Mouse (Mus musculus): ENCODE results near the gene Lmo7.

Lmo7 gene

DNA sequence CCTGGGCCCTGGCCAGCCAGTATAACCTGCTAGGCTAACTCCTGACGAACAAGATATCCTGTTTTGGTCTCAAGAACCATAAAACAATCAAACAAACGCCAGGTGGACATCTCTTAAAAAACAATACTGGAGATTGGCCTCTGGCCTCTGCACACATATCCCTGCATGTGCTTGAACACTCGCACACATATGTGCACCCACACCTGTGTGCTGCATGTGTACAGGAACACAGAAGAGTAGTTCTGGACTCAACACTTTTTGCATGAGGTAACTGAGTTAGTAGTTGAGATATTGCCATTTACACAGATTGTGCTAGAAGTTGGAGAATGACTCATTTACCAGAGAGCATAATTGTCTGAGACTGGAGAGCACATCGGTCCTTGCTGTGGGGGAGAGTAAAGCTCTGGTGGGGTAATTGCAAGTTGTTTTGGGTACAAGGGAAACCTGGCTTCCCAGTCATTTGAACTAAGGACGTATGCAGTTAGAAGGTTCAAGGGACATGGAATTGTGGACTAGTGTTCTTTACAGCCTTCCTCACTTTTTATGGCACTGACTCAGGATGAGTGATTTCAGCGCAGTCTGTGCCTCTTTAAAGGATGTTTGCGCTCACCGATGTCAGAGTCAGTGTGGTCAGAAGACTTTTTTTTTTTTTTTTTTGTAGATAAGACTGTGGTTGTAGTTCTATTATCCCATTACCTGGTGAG, 148.7 kb downstream of the Lmo7 start:
- no peak for DNase-seq (ENCODE audit: low spot score in 2 of 2)

DNA sequence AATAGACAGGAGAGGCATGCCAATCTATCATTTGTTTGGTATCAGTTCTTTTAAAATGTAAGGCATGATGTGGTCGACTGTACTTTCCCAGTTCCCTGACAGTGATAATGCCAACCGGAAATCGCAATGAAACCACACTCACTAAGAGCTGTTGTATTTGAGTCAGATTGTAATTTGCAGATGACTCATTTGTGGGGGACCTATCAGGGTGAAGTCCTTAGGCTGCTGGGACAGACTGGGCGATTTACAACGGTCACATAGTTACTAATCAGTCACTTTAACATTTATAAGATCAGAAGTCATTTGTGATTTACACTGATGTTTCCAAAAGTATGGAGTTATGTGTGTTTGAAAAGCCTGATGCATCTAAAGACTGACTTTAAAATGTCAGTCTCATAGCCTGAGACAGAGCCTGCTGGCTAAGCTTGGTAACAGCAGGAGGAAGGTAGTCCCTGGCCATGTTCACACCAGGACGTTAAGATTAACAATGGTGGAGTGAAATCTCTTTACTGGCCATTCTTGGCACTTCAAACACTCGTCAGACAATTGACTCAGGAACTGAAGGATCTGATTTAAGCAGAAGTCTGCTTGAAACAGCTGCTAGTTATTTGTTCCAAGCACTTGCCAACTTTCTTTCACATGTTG, 149.4 kb downstream of the Lmo7 start:
- no peak for DNase-seq (ENCODE audit: low spot score in 2 of 2)

DNA sequence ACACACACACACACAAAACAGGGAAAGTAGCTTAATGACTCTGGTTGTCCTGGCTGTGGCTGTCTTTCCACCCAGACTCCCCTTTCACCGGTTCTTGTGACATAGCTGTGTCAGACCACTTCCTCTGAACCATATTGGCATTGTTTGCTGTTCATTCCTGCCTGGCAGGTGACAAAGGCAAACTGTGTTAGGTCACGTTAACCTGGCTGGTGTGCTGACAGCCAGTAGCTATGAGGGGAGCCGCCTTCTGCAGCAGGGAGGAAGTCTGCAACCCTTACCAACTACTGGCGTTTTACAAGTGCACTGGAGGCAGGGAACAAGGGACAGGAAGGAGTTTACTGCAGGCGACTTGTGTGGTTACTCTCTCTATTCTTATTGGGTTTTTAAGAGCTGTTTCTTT, 153.2 kb downstream of the Lmo7 start:
- peak in 1 of 2 experiments; percentile 45 for DNase-seq (ENCODE audit: low spot score in 2 of 2)

DNA sequence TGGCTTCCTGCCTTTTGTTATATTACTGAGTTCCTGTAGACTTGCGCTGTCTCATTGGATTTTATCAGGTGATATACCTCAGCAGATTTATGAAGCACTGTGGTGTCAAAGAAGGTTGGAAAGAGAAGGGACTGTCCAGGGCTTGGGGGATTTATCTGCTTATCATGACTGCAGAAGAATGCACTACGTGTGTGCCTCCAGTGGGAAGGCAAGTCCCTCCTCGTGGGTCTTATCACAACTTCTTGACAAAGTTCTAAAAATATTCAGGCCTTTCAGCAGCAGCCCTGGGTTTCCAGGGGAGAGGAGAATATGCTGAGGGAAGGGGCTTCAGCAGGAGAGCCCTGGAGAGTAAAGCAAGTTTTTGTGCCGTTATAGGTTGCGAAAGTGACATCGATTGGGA, 154.0 kb downstream of the Lmo7 start:
- no peak for DNase-seq (ENCODE audit: low spot score in 2 of 2)

DNA sequence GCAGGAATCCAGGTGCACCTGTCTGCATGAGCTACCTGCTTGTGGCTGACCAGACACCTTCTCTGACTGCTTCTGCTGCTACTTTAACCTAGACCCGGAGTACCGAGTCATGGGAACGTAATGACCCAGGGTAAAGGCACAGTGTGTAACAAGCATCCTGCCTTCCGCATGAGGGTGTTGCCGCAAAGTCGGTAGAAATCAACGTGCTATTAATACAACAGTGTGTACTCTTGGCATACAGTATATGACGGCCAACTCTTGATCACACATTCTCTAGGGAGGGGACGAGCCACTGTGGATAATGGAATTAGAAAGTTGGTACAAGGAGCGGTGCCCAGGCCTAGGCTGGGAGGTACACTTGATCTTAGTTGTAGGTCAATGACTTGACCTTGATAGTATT, 156.6 kb downstream of the Lmo7 start:
- no peak for DNase-seq (ENCODE audit: low spot score in 2 of 2)

DNA sequence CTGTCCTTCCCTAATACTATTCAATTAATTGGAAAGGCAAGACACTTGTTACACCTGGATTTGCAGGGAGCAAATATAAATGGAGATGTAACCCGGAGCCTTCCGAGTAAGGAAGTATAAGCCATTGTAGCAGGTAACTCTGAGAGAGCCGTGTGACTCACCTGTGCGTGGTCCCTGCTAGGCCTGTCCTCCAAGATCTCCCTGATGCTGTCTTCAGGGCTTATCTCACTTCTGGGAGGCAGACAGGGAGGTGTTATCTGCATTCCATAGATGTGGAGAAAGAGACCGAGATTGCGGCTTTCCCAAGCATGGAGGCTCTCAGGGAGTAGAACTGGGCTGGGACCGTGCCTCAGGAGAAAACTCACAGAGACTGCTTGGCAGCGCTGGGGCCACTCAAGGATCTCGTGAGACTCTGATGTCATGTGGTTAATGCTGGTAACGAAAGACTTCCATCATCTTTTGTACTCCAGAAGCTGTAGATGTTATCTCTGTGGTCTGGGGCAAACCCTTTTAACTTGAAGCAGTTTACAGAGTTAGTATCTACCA, 162.2 kb downstream of the Lmo7 start:
- DNase-seq (ENCODE audit: low spot score in 2 of 2) = no peak

DNA sequence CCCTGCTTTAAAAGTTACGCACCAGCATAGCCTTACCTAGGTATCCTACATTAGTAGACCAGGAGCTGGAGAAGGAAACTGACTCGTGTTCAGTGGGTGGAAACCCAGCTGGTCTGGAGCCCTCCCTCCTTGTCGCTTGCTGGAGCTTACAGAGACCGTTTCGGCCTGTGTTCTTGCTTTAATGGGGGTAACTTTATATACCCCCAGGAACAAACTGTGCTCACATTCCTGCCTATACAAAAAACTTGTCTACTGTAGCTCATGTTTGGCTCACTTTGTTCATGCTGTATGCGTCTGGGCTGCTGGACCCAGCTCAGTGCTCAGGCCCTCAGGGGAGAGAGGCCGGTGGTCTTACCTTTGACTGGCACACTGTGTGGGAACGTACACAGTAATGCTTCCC, 162.7 kb downstream of the Lmo7 start:
- DNase-seq (ENCODE audit: low spot score in 2 of 2) = no peak

DNA sequence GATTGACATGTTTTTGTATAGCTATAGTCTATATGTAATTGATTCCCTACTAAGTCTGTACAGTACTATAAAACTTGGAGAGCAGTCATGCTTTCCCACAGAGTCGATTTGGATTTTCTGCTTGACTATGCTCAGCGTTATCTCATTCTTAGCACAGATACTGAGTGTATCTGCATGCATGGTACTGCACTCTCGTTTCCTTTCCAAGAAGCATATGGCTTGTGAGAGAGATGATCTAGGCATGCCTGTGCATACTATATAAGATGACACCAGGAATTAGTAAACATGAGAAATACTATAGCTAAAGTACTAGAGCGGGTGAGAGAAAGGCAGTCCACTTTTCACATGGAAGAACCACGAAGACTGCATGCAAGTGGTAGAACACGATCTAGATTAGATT, 163.5 kb downstream of the Lmo7 start:
- no peak for DNase-seq (ENCODE audit: low spot score in 2 of 2)

DNA sequence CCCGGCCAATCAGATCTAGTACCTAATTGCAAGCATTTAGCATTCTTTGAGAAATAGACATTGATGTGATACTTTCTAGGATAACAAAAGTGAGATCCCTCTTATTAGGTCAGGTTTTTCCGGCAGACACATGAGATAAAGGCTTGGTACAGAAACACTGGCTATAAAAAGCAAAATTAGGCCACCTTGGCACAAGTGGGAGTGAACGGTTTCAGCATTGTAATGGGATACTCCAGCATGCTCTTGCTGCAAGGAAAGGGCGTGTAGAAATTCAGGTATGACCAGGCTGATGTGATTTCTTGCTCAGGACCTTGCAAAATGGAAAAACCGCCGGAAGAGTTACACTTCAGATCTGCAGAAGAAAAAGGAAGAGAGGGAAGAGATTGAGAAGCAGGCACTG, 168.5 kb downstream of the Lmo7 start:
- no peak for DNase-seq (ENCODE audit: low spot score in 2 of 2)

DNA sequence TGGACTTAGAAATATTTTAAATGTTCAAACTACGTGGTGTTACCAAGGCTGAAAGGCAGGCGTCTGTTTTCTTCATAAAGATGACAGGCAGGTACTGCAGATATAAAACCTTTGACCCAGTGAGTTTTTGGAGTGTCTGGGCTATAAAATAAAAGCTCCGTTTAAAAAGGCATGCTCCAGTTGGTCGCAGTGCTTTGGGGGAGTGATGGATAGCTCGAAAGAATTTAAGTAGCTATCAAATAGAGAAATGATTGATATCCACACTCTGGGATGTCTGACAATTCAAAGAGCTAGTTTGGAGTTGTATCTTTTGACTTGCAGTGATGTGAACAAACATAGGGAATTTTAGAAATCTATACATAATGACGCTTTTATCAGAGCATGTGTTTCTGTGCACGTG, 171.7 kb downstream of the Lmo7 start:
- DNase-seq (ENCODE audit: low spot score in 2 of 2) = no peak

DNA sequence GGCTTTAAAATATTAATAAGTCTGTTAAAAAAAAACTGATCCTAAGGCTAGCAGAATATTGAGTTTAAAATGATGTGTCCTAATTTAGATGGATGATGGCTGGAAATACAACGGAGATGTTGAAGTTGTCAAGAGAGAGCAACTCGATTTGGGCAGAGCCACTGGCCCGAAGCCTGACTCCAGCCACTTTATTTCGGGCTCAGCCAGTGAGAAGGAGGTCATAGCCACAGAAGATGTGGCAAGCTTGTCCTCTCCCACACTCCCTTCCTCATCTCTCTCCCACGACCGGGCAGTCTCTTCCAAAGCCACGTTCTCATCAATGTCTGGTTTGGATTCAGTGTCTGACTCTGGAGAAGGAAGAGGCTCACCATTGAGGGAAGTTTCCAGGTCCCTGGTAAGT, 172.2 kb downstream of the Lmo7 start:
- no peak for DNase-seq (ENCODE audit: low spot score in 2 of 2)

DNA sequence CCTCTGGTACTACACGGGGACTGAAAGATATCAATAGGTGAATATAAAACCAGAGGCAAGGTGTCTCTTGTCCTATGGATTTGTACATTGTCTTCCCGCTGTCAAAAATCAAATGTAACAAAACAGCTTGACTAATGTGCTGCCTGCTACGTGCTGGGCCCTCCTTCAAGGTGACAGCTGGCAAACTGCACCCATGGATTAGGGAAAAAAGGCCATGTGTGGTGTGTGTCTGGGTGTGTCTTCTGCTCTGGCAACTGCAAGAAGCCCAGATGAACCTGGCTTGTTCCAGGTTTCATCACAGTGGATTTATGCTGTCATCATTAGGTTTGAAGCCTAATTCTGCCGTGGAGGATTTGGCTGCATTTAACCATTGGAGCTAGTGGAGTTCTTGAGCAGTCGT, 174.0 kb downstream of the Lmo7 start:
- no peak for DNase-seq (ENCODE audit: low spot score in 2 of 2)

DNA sequence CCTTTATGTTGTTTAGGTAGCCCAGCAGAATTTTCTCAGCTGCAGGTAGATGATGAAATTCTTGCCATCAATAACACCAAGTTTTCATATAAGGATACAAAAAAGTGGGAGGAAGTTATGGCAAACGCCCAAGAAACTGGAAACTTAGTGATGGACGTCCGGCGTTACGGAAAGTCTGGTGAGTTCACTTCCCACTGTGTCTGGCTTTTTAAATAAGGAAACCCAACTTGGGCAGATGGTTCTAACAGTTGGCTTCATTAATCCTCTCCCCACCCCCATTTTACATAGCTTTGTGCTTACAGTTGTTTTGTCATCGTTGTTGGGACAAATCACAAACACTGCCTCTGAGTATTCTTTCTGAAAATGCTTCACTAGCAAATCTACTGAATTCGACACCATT, 182.2 kb downstream of the Lmo7 start:
- DNase-seq (ENCODE audit: low spot score in 2 of 2) = no peak

DNA sequence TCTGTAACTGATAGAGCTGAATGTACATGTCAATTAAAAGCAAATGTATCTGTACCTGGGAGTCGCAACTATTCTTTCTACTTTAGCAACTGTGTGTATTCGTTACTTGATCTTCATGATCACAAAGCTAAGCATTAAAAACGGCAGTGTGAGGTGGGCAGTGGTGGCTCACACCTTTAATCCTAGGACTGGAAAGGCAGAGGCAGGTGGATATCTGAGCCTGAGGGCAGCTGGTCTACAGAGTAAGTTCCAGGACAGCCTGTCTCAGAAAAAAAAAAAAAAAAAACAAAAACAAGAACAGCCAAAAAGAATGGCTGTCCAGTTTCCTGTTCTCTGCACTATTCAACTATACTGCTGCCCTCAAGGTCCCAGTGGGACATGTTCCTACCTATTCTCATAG, 182.6 kb downstream of the Lmo7 start:
- no peak for DNase-seq (ENCODE audit: low spot score in 2 of 2)

DNA sequence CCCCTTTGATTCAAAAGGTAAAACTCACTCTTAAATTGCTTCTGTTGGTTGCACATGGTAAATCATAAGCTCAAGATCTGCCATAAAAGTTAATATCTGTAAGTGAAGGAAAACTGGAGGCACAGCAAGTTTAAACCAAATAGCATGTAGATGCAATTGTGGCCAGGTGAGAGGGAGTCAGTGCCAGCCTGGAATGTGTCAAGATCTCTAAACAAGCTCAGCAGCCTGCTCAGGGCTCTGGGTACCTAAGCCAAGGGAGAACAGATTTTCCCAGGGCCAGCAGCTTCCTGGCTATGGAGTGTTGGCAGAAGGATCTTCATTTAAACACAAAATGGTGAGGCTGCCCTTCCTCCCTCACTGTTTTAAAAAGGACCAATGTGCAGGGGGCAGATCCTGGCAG, 184.6 kb downstream of the Lmo7 start:
- DNase-seq (ENCODE audit: low spot score in 2 of 2) = no peak

DNA sequence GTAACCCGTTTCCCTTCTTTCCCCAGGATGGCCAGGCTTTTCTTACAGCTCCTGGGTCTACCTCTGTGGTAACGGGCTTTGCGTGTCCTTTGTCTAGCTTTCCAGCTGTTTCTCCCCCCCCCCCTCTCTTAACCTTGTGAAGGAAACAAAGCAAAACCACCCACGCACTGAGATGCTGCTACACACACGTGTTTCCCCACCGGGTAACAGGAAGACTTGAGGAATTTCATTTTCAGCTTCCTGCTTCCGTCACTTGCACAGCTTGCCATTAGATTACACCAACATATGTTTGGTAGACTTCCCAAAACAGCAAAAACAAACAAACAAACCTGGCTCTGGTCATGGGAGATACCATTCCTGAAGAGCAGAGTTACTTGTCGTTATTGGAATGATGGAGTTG, 186.1 kb downstream of the Lmo7 start:
- DNase-seq (ENCODE audit: low spot score in 2 of 2) = no peak

DNA sequence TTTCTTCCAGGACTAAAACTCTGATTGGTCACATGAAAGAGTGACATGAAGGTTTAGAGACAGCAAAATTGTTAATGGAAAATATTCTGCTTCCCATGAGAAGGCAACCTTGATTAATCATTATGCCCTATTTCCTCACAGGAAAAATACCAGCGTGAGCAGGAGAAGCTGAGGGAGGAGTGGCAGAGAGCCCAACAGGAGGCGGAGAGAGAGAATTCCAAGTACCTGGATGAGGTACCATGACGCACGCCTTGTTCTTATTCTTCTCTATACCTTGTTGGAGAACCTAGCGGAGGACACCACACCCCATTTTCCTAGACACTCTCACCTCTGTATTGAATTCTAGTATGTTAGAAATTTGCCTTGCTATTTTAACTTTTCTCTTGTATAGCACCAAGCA, 188.7 kb downstream of the Lmo7 start:
- DNase-seq (ENCODE audit: low spot score in 2 of 2) = no peak

DNA sequence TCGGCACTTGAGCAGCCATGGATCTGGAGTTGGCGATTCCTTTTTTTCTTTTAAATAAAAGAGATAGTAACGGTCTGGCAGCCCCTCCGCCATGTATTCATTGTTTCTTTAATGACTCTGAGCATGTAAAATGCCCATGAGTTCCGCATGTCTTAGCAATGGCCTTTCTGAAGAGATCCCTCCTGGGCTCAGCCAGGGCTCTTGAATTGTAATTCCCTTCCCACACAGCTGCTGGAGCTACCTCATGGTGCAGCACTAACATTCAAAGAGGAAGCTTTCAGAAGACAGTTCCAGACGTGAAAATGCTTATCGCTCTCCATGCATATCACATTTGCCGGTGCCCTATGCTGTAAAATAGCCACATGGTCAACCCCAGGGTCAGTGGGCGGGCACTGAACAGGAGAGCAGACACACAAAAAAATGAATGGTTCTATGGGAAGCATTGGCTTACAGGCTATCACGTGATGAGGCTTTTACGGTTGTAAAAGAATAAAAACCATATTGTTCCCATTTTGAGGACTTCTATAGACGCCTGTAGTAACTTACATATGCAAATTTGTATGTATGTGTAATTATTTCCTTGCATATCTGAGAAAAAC, 198.0 kb downstream of the Lmo7 start:
- no peak for DNase-seq (ENCODE audit: low spot score in 2 of 2)

DNA sequence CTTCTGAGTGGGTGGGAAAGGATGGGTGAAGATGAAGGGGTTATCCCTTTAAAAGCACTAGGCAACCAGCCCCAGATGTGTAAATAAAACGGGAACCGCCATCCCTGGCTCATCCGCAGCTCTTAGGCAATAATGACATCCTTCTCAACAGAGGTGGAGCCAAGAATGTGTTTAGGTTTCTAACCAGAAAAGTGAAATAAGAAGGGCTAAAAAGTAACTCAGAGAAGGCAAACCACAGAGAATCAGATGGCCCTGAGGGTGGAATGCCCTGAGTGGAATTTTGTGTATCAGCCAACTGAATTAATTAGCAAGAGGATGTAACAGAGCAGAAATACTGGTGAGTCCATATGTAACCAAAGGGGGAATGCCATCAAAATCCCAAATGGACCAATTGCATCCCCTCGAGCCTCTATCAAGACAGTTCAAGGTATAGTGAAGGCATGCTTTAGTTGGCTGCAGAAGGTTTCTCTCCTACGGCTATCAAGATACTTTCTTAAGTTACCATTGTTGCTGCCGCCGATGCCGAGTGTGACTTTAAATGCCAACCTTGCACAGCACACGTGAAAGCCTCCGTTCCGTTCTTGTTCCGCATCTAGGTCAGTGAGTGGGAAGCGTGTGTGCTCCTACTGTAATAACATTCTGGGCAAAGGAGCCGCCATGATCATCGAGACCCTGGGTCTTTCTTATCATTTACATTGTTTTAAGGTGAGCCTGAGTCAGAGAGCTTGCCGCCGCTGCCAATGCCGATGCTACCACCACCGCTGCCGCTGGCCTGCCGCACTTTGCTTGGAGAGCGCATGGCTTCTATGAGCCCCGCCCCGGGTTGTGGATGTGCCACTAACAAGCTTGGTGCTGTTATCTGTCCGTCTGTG, 201.1 kb downstream of the Lmo7 start:
- no peak for DNase-seq (ENCODE audit: low spot score in 2 of 2)

DNA sequence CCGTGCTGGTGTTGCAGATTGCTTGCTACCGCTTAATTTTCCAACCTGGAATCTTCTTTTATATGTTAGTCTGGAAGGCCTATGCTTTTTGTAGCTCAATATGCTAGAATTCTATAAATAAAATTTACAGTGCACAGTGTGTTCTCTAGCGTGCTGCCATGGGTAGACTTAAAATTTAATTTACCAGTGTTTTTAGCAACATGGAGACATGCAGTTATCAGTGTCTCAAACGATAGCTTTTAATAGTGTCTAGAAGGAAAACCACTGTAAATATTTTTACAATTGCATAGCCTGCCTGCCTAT, 201.6 kb downstream of the Lmo7 start:
- DNase-seq (ENCODE audit: low spot score in 2 of 2) = no peak

DNA sequence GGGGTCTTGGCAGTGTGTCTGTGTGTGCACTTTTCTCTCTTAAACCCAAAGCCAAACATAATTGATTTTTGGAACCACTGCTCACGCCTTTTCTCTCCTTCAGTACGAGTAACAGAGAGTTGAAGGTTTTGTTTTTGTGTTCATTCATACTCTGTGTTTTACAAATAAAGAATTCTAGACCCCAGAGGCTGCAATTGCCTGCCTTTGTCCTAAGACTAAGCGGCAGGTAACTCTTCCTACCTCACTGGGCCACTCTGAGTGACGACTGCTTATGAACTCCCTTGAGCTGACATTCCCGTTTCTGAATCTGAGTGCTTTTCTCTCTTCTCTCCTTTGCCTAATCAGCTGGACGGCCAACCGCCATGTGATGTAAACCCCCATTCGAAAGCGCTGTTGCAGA, 203.8 kb downstream of the Lmo7 start:
- no peak for DNase-seq (ENCODE audit: low spot score in 2 of 2)

DNA sequence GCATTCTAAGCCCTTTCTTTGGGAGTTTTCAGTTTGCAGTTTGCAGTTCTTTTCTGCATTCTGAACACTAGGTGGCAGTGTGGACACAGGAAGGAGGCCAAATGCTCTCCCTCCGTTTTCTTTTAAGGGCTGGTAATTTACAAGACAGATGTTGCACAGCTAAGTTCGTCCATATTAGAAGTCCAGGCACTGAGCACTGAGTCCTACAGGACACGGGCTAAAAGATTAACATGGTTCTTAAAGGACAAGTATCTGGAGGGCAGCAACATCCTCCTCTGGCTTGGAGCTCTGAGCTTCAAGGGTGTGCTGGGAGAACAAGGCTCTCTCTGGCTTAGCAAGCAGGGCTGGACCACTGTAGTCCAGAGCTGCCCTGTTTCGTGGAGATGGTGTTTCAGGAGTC, 213.2 kb downstream of the Lmo7 start:
- DNase-seq (ENCODE audit: low spot score in 2 of 2) = no peak

Data from urinary bladder, postnatal 36 days (tissue).